Mouse (Mus musculus): ENCODE data around the gene Rab13.

The Rab13 gene

DNA sequence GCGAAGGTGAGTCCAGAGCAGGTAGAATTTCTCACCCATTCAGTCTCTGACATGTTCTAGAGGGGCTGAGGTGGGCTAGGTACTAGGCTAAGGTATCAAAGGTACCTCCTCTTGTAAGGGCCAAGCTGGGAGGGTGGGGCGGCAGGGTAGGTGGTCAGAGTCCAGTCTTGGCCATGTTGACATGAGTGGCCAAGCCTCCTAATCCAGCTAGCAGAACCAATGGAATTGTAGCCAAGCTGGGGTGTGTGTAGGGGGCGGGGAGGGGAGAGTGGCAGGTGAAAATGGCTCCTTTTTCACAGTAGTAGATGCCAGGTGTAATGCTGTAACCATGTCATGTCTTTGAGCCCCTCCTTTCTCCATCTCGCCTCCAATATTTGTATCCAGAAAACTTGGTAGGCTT lies 45.0 kb downstream of the Rab13 start:
- DNase-seq (ENCODE audit: low spot score), result no peak

DNA sequence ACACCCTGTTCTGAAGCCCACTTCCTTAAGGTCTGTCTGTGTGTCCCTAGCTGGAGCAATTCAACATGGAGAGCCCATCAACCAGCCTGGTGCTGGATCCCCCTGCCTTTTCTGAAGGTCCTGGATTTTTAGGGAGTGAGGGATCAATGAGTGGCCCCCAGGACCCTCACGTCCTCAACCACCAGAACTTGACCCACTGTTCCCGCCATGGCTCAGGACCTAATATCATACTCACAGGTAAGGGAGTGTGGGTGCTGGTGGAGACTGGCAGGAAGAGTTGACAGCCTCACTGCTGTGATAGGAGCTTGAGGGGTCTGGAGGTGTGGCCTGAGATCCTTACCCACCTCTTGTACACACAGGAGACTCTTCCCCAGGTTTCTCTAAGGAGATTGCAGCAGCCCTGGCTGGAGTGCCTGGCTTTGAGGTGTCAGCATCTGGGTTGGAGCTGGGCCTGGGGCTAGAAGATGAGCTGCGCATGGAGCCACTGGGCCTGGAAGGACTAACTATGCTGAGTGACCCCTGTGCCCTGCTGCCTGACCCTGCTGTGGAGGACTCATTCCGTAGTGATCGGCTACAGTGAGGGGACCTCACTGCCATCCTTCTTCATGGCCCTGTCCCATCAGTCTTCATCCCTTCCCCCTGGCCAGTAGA lies 49.8 kb downstream of the Rab13 start:
- DNase-seq (ENCODE audit: low spot score), result no peak

DNA sequence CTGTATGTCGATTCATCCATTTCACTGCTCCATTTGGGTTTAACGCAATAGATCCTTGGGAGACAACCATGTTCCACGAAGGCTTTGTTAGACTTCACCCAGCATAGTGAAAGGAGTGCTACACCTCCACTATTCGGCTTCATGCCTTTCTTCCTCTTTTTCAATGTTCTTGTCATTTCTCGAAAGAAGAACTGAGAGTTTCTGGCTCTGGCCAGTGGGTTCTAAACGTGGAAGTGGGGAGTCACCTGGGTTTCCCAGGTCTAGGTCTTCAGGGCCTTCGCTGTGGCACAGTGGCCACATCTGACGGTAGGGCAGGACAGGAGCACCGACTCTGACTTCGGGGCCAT lies 51.2 kb downstream of the Rab13 start:
- no peak for DNase-seq (ENCODE audit: low spot score)

DNA sequence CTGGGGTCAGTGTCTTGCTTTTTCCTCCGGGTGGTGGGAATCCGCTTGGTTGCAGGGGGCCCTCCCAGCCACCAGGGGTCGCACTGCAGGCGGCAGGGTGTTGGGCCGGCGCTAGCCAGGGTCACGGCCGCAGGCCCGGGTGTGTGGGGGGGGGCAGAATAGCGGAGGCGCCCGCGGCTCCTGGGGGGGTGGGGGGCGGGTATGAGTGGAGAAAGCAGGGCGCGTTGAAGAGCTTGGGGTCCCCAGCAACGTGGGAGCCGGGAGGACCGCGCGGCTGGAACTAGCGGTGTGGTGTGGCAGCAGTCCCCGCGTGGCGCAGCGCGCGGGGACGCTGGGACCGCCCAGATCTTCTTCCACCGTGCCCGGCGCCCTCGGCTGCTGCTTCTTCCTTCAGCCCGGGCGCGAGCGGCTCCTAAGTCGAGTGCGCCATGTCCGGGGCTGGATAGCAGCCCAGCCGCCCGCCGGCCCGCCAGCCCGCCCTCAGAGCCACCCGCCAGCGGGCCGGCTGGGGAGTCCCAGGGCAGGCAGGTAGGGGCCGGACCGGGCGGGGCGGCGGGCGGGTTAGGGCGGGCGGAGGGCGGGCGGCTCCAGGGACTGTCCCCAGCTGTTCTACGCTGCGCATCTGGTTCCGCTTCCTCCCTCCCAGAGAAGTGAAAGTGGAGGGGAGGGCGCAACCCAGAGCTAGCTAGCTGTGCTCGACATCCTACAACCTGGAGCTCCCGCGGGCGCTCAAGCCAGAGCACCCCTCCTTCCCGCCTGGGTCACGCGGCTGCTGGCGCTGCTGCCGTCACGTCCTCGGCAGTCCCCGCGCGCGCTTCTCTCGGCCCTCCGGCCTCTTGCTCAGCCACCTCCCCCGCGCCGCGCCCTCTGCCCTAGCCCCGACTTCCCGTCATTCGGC lies 51.8 kb downstream of the Rab13 start, which contains the start of gene Dennd4b:
Gene Dennd4b (plus strand): TSS at position 152 of the 898 bp plus-strand sequence.
- peak; percentile 97 for DNase-seq (ENCODE audit: low spot score)

DNA sequence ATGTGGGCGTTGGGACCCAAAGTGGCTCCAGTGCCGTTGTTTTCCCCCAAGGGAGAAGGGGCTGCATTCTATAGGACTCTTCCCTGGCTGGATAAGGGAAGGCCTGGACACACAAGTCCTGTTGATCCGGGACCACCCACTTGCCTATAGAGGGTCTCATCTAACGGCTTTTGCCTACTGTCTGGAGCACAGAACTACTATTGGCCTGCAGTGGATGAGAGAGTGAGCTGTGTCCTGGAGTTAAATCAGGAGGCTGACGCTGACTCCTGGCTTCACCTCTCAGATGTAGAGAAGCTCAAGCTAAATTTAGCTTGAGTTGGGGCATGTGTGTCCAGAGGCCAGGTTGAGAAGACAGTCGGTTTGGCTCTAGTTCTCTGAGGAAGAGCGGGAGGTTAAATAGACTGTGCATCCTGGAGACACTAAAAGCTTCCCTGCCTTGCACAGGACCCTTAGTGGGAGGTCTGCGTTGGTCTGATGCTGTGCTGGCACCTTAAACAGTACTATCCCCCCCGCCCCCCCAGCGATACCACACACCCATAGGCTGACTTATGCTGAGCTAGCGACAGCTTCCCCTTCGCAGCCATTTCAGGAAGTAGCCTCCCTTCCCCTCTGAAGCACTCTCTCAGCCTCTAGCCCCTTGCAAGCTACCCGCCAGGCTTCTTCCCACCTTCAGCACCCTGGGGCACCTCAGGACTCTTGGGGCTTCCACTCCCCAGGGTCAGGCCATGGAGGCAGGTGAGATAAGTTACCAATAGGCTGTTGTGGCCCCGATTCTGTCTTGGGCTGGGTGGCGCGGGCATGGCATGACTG lies 52.6 kb downstream of the Rab13 start:
- DNase-seq (ENCODE audit: low spot score), result no peak

DNA sequence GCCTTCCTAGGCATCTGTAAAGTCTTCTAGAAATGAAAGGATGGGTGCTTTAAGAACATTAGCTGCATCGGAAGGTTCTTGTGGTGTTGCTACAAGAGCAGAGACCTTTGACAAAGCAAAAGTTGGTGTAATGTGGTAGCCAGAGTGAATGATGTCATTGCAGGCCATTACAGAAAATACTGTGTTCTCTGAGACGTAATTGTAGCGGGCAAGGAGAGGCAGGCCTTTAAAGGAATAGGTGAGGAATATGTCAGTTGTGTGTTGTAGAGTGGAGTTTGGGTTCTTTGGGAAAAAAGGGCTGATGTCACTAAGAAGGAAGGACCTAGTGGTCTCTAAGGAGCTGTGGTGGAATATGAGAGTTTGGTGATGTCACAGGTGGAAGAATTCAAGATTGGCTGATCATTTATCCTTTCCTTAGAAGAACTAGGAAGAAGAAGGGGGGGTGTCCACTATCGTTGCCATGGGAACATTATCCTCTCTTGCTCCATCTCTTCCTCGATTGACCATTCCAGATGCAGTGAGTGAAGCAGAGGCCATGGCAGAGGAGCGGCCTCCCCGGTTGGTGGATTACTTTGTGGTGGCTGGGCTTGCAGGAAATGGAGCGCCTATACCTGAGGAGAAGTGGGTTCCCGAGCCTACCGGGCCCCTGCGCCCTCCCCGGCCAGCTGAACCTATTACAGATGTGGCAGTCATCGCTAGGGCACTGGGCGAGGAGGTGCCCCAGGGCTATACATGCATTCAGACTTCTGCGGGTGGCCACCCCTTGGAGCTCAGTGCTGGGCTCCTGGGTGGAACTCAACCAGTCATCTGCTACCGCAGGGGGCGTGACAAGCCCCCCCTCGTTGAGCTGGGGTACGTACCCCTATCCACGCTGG lies 53.6 kb downstream of the Rab13 start:
- DNase-seq (ENCODE audit: low spot score), result no peak

DNA sequence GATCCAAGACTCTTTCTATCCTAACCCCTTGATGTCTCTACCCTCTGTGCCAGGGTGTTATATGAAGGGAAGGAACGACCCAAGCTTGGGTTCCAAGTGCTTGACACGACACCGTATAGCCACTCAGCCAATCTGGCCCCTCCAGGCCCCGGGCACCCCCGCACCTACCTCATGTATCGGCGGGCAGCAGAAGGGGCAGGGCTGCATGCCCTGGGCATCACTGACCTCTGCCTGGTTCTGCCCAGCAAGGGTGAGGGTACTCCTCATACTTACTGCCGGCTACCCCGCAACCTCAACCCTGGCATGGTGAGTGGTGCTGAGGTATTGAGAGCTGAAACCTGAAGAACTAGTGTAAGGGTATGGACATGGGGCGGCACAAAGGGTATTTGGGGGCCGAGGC lies 54.7 kb downstream of the Rab13 start:
- DNase-seq (ENCODE audit: low spot score), result no peak

DNA sequence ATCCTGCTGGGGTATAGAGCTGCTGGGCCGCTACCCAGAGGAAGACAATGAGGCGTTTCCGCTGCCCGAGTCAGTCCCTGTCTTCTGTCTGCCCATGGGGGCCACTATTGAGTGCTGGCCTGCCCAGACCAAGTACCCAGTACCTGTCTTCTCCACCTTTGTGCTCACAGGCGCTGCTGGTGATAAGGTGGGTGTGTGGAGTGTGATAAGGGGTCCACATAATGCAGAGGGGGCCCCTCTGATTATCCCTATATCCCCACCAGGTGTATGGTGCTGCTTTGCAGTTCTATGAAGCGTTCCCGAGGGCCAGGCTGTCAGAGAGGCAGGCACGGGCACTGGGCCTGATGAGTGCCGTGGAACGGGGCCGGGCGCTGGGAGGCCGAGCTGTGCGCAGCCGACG lies 55.5 kb downstream of the Rab13 start:
- DNase-seq (ENCODE audit: low spot score), result no peak

DNA sequence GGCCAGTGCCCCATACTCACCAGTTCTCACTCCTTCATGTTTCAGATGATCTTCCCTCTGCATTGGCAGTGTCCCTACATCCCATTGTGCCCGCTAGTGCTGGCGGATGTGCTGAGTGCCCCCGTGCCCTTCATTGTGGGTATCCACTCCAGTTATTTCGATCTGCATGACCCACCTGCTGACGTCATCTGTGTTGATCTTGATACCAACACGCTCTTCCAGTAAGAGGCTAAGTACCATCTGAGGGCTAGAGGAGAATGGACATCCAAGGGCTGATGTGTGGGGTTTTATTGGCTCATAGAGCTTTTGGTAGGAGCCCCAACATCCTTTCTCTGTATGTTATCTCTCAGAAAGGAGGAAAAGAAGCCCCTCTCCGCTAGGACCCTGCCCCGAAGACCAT lies 57.3 kb downstream of the Rab13 start:
- DNase-seq (ENCODE audit: low spot score), result no peak

DNA sequence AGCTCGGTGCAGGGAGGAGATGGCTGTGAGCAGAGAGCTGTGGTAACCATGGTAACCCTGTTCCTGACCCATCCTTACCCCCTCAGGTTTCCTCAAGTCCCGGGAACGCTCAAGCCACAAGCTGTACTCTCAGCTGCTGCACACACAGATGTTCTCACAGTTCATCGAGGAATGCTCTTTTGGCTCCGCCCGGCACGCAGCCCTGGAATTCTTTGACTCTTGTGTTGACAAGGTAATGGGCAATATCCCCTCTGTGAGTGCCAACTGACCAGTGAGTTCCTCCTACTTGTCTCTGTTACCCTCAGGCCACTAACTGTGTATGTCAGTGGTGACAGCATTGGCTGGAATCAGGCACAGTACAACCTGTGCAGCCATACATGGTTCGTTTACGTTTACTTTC lies 58.7 kb downstream of the Rab13 start:
- DNase-seq (ENCODE audit: low spot score), result no peak

DNA sequence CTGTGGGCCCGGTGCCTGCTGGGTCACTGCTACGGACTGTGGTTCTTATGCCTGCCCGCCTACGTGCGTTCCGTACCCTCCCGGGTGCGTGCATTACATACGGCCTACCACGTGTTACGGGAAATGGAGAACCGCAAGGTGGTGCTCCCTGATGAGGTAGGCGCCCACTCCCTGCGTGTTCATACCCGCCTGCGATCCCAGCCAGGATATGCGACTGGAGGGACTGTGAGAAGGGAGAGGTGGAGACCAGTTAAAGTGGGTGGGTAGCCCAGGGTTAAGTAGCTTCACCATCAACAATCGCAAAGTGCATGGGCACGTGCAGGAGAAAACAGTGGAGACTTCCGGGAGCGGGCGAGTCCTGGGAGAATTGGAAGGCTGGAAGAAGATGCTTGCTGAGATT lies 60.4 kb downstream of the Rab13 start:
- DNase-seq (ENCODE audit: low spot score), result no peak

DNA sequence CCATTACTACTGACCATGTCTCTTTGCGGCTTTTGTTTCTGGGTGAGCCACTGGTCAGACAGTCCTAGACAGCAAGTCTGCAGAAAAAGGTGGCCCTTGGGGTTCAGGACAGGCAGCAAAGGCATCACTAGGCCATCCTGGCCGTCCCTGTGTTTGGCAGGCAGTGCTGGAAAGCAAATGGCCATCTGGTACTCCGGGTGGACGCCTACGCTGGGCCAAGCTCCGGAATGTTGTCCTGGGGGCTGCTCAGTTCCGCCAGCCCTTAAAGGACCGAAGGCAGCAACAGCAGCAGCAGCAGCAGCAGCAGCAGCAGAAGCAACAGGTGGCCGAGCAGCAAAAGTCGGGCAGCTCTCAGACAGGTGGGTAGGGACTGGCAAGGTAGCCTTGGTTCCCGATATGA lies 61.8 kb downstream of the Rab13 start:
- DNase-seq (ENCODE audit: low spot score), result no peak

Measured in testis, postnatal 10 days (tissue).